Mouse (Mus musculus): Measurements from ENCODE around the gene Zfp667. TPM values are rescaled to one million over a fixed set of nuclear protein-coding genes. Genes with fewer than 3 reads are reported as not detected.
"Not testable (repeated sequence)": the region's sequence is repeated elsewhere in the genome, so short reads cannot be mapped to it uniquely, and the experiment has no call there.

Zfp667 gene
- total RNA-seq, 4 experiments from 2014 or later, result 4.2 to 5.8 (median 4.8) TPM

- DNase-seq (ENCODE audit: low spot score in 2 of 2), result not testable (repeated sequence)
Observed at GRCm38 (mm10) chr7:6300796-6301195, 14.4 kb downstream of the Zfp667 start.

- no peak for DNase-seq (ENCODE audit: low spot score in 2 of 2)
Observed at GRCm38 (mm10) chr7:6330458-6331232, 44.3 kb downstream of the Zfp667 start.

GRCm38 (mm10) chr7:6331233-6331956 is 45.0 kb downstream of the Zfp667 start, which contains the start of gene Zfp583:
Gene Zfp583 (minus strand): TSS chr7:6331285.
- peak; percentile 24 to 70 for DNase-seq (ENCODE audit: low spot score in 2 of 2)

GRCm38 (mm10) chr7:6339865-6340264 is 53.5 kb downstream of the Zfp667 start:
- no peak for DNase-seq (ENCODE audit: low spot score in 2 of 2)

- DNase-seq (ENCODE audit: low spot score in 2 of 2), result peak in 1 of 2 experiments; percentile 11
Observed at GRCm38 (mm10) chr7:6343501-6344071, 57.2 kb downstream of the Zfp667 start, which contains the start of gene Gm3854. Gene Gm3854 (plus strand): TSS chr7:6343759.

GRCm38 (mm10) chr7:6344124-6344523 is 57.7 kb downstream of the Zfp667 start:
- DNase-seq (ENCODE audit: low spot score in 2 of 2), result no peak

Other genes starting within 250 kb of the Zfp667 start
- gene Nlrp4c, start 241.4 kb upstream of the Zfp667 start, total RNA-seq (2022), result not detected
- 10 to 100 TPM; 27.1 to 32.2 (median 29.7) TPM for gene Zfp787, start 130.6 kb upstream of the Zfp667 start, total RNA-seq (2022)
- gene Zfp444, start 114.4 kb upstream of the Zfp667 start, total RNA-seq (2022), result 1 to 10 TPM; 5.5 to 8.7 (median 7.4) TPM
- not detected for gene Galp, start 89.5 kb upstream of the Zfp667 start, total RNA-seq (2022)
- gene Zscan5b, start 64.3 kb upstream of the Zfp667 start, total RNA-seq (2022), result not detected
- gene Epp13, start 33.9 kb upstream of the Zfp667 start, total RNA-seq (2022), result not detected
- 1 to 10 TPM in 2 of 4 experiments, under 1 TPM in 2; 0.81 to 1.6 (median 1.1) TPM for gene Zfp583, start 44.7 kb downstream of the Zfp667 start, total RNA-seq (2022)
- under 1 TPM; 0.24 to 0.54 (median 0.48) TPM for gene Gm3854, start 57.2 kb downstream of the Zfp667 start, total RNA-seq (2022)
- gene Zfp78, start 76.7 kb downstream of the Zfp667 start, total RNA-seq (2022), result 1 to 10 TPM; 2.7 to 4.7 (median 3.5) TPM
- 1 to 10 TPM in 3 of 4 experiments, under 1 TPM in 1; 0.70 to 2.7 (median 1.1) TPM for gene Zfp28, start 96.7 kb downstream of the Zfp667 start, total RNA-seq (2022)
- gene Smim17, start 112.1 kb downstream of the Zfp667 start, total RNA-seq (2022), result under 1 TPM in 3 of 4 experiments, not detected in 1; 0.11 to 0.85 (median 0.36) TPM
- gene Gm20715, start 123.7 kb downstream of the Zfp667 start, total RNA-seq (2022), result not detected
- not detected for gene Olfr1344, start 152.1 kb downstream of the Zfp667 start, total RNA-seq (2022)
- not detected for gene Olfr1336, start 169.6 kb downstream of the Zfp667 start, total RNA-seq (2022)
- gene Olfr1346, start 180.5 kb downstream of the Zfp667 start, total RNA-seq (2022), result not detected
- gene Olfr5, start 200.4 kb downstream of the Zfp667 start, total RNA-seq (2022), result not detected
- not detected for gene Olfr1347, start 213.2 kb downstream of the Zfp667 start, total RNA-seq (2022)
- not detected for gene Olfr1348, start 222.2 kb downstream of the Zfp667 start, total RNA-seq (2022)
- not detected for gene Olfr1349, start 236.4 kb downstream of the Zfp667 start, total RNA-seq (2022)